Mouse (Mus musculus) midbrain, embryonic 12.5 days (tissue): ENCODE results near the gene Gpd1. TPM values are rescaled to one million over a fixed set of nuclear protein-coding genes. Genes with fewer than 3 reads are reported as not detected.
A peak's percentile ranks its signal among the peaks of the same experiment; 100 is the strongest.
"Not testable (repeated sequence)": the region's sequence is repeated elsewhere in the genome, so short reads cannot be mapped to it uniquely, and the experiment has no call there.

Source experiments
- ATAC-seq: fragments of 200-750 bp; cut with Nextera tagmentation; 2 replicates; pipeline ENCODE4 v1.8.0; 2017; ENCODE audit warnings: low read depth, moderate TSS enrichment, moderate library complexity; ENCODE audit not compliant: low FRiP score
- H3K27ac ChIP-seq: fragments of 300-500 bp; sonication (generic); replicated peaks from 2 replicates; pipeline ENCODE4 v1.5.1; 2016; ENCODE audit warnings: mild to moderate bottlenecking
- H3K27me3 ChIP-seq: fragments of 300-500 bp; sonication (generic); 2 replicates; pipeline ENCODE4 v1.6.1; 2016; ENCODE audit warnings: mild to moderate bottlenecking
- H3K36me3 ChIP-seq: fragments of 300-500 bp; sonication (generic); 2 replicates; pipeline ENCODE4 v1.6.1; 2016
- H3K4me1 ChIP-seq: fragments of 300-500 bp; sonication (generic); 2 replicates; pipeline ENCODE4 v1.6.1; 2016
- H3K4me2 ChIP-seq: fragments of 300-500 bp; sonication (generic); replicated peaks from 2 replicates; pipeline ENCODE4 v1.6.1; 2016; ENCODE audit warnings: mild to moderate bottlenecking, moderate library complexity
- H3K4me3 ChIP-seq: fragments of 300-500 bp; sonication (generic); 2 replicates; pipeline ENCODE4 v1.5.1; 2016; ENCODE audit warnings: mild to moderate bottlenecking
- H3K9ac ChIP-seq: fragments of 300-500 bp; sonication (generic); replicated peaks from 2 replicates; pipeline ENCODE4 v1.6.1; 2016; ENCODE audit warnings: mild to moderate bottlenecking, moderate library complexity
- H3K9me3 ChIP-seq: fragments of 300-500 bp; sonication (generic); 2 replicates; pipeline ENCODE4 v1.6.1; 2016; ENCODE audit warnings: mild to moderate bottlenecking
- WGBS: fragments of 180-500 bp; shearing (Covaris S2); methylation state at CpG from one replicate; pipeline ENCODE4 v1.1.7; 2016; 5-methylcytosine and 5-hydroxymethylcytosine counted together
- polyA plus RNA-seq: library from polyadenylated mRNA; unstranded; fragments of >200 nt; fragmentation: Nextera tagmentation; extraction: Ambion mirVana; gene quantifications from 2 replicates; pipeline ENCODE4 v1.2.1, GENCODE M21; 2016

Gpd1 gene
- polyA plus RNA-seq, 1 experiment from 2014 or later, result 0.75 TPM

DNA sequence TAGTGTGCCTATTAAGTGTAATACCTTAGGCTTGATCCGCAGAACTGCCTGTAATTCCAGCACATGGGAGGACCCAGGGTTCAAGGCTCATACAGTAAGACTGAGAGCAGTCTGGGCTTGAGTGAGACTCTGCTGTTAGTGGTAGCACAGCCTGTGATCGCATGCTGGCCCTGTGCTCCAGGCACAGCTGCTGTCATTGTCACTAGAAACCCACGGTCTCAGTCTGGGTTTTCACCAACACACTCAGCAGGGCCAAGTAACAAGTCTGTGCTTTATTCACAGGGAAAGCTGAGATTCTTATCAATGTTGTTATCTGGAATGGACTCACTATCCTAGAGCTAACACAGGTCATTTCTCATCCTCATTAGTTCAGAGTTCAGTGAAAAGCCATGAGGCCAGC lies 36.9 kb downstream of the Gpd1 start:
- 78% methylated on average over 3 of the region's 3 CpGs for WGBS
- Histone ChIP-seq H3K4me3 (no peak overlapping the region), H3K27ac (no peak overlapping the region), H3K4me1 (no peaks in the 10 kb centered on the region), H3K4me2 (no peak overlapping the region), H3K9ac (no peak overlapping the region), H3K9me3 (no peaks in the 10 kb centered on the region), H3K36me3 (0 out of 2 replicates have a peak, but pooled peaks cover 10% of the 10 kb centered on the region), H3K27me3 (no peaks in the 10 kb centered on the region)
- ATAC-seq, result no peak

DNA sequence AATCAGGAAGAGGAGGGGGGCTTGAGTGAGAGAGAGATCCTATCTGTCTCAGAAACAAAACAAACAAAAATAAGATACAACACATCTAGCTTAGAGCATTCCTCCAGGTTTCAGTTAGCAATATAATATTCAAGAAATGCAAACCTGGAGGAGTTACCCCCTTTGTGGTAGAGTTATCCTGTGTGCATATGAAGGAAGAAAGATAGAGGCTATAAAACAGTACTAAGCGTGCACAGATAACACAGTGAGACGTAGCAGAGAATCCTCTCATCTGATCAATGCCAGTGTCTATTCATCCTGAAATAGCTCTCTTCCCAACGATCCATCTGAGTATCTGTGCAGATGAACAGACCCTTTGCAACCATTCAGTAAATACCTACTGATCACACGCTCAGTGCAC lies 50.2 kb downstream of the Gpd1 start:
- Histone ChIP-seq H3K27ac (no peak overlapping the region), H3K4me3 (no peak overlapping the region), H3K27me3 (no peaks in the 10 kb centered on the region), H3K4me1 (peaks cover 15% of the 10 kb centered on the region), H3K9me3 (no peaks in the 10 kb centered on the region), H3K4me2 (no peak overlapping the region), H3K9ac (no peak overlapping the region), H3K36me3 (peaks cover 10% of the 10 kb centered on the region)
- 90% methylated on average over 4 of the region's 4 CpGs for WGBS
- ATAC-seq, result no peak

GRCm38 (mm10) chr15:99768761-99769160 lies 51.4 kb downstream of the Gpd1 start:
- H3K4me1 ChIP-seq, result peaks cover 15% of the 10 kb centered on the region
- no peaks in the 10 kb centered on the region for H3K27me3 ChIP-seq
- H3K36me3 ChIP-seq, result peaks cover 10% of the 10 kb centered on the region
- H3K9me3 ChIP-seq, result no peaks in the 10 kb centered on the region
- no peak overlapping the region for H3K9ac ChIP-seq
- WGBS, result 85% methylated on average over 1 of the region's 1 CpGs
- no peak overlapping the region for H3K4me3 ChIP-seq
- no peak for ATAC-seq
- no peak overlapping the region for H3K27ac ChIP-seq
- no peak overlapping the region for H3K4me2 ChIP-seq

- Histone ChIP-seq H3K9me3 (no peaks in the 10 kb centered on the region), H3K27ac (0 out of 2 replicates have a peak overlapping the region, but pooled peaks have one; percentile 92), H3K4me3 (peak overlapping the region; percentile 82), H3K36me3 (no peaks in the 10 kb centered on the region), H3K9ac (peak overlapping the region; percentile 92), H3K27me3 (no peaks in the 10 kb centered on the region), H3K4me2 (peak overlapping the region; percentile 74), H3K4me1 (peaks cover 15% of the 10 kb centered on the region)
- 28% methylated on average over 5 of the region's 5 CpGs for WGBS
- ATAC-seq, result no peak
Measured at GRCm38 (mm10) chr15:99771004-99771500, 53.7 kb downstream of the Gpd1 start.

GRCm38 (mm10) chr15:99771601-99772276 lies 54.4 kb downstream of the Gpd1 start:
- H3K27me3 ChIP-seq, result no peaks in the 10 kb centered on the region
- peak; percentile 84 for ATAC-seq
- under 1% methylated on average over 59 of the region's 59 CpGs for WGBS

DNA sequence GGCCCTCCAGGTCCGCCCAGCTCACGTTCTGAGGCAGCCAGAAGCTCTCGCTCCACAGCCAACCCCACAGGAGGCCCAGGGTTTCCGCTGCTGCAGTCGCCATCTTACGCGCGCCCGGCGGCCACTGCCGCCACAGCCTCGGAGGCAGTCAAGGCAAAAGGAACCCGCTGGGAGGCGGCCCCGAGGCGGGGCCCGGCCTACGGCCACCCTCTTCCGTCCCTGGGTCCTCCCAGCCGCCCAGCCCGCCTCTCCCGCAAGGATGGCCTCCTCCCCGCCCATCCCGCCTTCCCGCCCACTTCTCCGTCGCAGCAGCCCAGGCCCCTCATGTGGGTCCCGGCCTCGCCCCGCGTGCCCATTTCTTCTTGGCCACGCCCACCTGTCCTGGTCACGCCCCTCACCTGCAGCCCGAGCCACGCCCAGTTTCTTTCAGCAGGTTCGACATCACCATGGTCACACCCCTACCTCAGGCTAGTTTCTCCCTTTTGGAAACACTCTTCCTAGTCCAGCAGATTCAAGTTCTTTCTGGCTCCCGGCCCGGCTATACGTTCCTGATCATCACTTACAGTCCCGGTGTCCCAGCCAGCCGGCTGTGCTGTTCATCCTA lies 55.1 kb downstream of the Gpd1 start:
- Histone ChIP-seq H3K9me3 (no peaks in the 10 kb centered on the region), H3K9ac (peak overlapping the region; percentile 92), H3K4me2 (peak overlapping the region; percentile 74), H3K36me3 (no peaks in the 10 kb centered on the region), H3K27me3 (no peaks in the 10 kb centered on the region), H3K27ac (peak overlapping the region; percentile 92), H3K4me3 (peak overlapping the region; percentile 82), H3K4me1 (peaks cover 15% of the 10 kb centered on the region)
- WGBS, result under 1% methylated on average over 39 of the region's 41 CpGs
- ATAC-seq, result peak; percentile 95

More at GRCm38 (mm10) chr15:99771601-99772276, 54.4 kb downstream of the Gpd1 start:
- Histone ChIP-seq H3K36me3 (no peaks in the 10 kb centered on the region), H3K27ac (peak overlapping the region; percentile 92), H3K9me3 (no peaks in the 10 kb centered on the region), H3K4me3 (peak overlapping the region; percentile 82), H3K9ac (peak overlapping the region; percentile 92), H3K4me2 (peak overlapping the region; percentile 74), H3K4me1 (peaks cover 15% of the 10 kb centered on the region)

GRCm38 (mm10) chr15:99772881-99772924 lies 55.4 kb downstream of the Gpd1 start, which contains the start of gene Cers5:
TSS of gene Cers5 (minus strand) at chr15:99772885.
- not testable (repeated sequence) for ATAC-seq
- H3K4me3 ChIP-seq, result peak within 1 kb of the TSS; percentile 82

GRCm38 (mm10) chr15:99772925-99773324 lies 55.6 kb downstream of the Gpd1 start:
- no peaks in the 10 kb centered on the region for H3K9me3 ChIP-seq
- 22% methylated on average over 3 of the region's 3 CpGs for WGBS
- no peaks in the 10 kb centered on the region for H3K36me3 ChIP-seq
- peak overlapping the region; percentile 92; the same call in 1 of the 2 replicates for H3K27ac ChIP-seq
- peak overlapping the region; percentile 82 for H3K4me3 ChIP-seq
- H3K4me2 ChIP-seq, result peak overlapping the region; percentile 74
- ATAC-seq, result no peak
- H3K4me1 ChIP-seq, result peaks cover 15% of the 10 kb centered on the region
- H3K9ac ChIP-seq, result no peak overlapping the region
- no peaks in the 10 kb centered on the region for H3K27me3 ChIP-seq

More at GRCm38 (mm10) chr15:99772881-99772924, 55.4 kb downstream of the Gpd1 start, which contains the start of gene Cers5:
- H3K4me1 ChIP-seq, result peaks cover 15% of the 10 kb centered on the region
- H3K36me3 ChIP-seq, H3K27me3 ChIP-seq, H3K9me3 ChIP-seq: not testable (repeated sequence)
- peak within 1 kb of the TSS; percentile 74 for H3K4me2 ChIP-seq
- peak within 1 kb of the TSS; percentile 92 for H3K27ac ChIP-seq
- H3K9ac ChIP-seq, result peak within 1 kb of the TSS; percentile 92

Other genes starting within 250 kb of the Gpd1 start
- gene Bcdin3d, start 242.8 kb upstream of the Gpd1 start, polyA plus RNA-seq, result 19.9 and 20.1 TPM in 2 replicates
- 2.0 and 3.1 TPM in 2 replicates for gene Faim2, start 189.3 kb upstream of the Gpd1 start, polyA plus RNA-seq
- not detected in 2 replicates for gene Aqp2, start 138.5 kb upstream of the Gpd1 start, polyA plus RNA-seq
- 0.50 and 1.0 TPM in 2 replicates for gene Aqp5, start 126.7 kb upstream of the Gpd1 start, polyA plus RNA-seq
- gene Aqp6, start 116.1 kb upstream of the Gpd1 start, polyA plus RNA-seq, result 0.20 TPM in 1 of 2 replicates, not detected in the other
- gene Racgap1, start 65.9 kb upstream of the Gpd1 start, polyA plus RNA-seq, result 223 TPM in 2 replicates
- gene Asic1, start 47.1 kb upstream of the Gpd1 start, polyA plus RNA-seq, result 36.0 and 43.7 TPM in 2 replicates
- 141 and 157 TPM in 2 replicates for gene Smarcd1, start 15.4 kb upstream of the Gpd1 start, polyA plus RNA-seq
- not detected in 2 replicates for gene Gm17349, start 12.0 kb upstream of the Gpd1 start, polyA plus RNA-seq
- gene Cox14, start 8.1 kb downstream of the Gpd1 start, polyA plus RNA-seq, result 156 and 164 TPM in 2 replicates
- gene Cers5, start 55.4 kb downstream of the Gpd1 start, polyA plus RNA-seq, result 57.4 and 59.6 TPM in 2 replicates
- gene Lima1, start 157.9 kb downstream of the Gpd1 start, polyA plus RNA-seq, result 25.3 and 27.5 TPM in 2 replicates
- 0.17 TPM in 1 of 2 replicates, not detected in the other for gene Fam186a, start 249.5 kb downstream of the Gpd1 start, polyA plus RNA-seq